Comparison of ENCODE assay signal across 8 mouse cellular contexts in genomic region chr6:42583488-42583872, GRCm38 (mm10). TPM values are rescaled to one million over a fixed set of nuclear protein-coding genes. Genes with fewer than 3 reads are reported as not detected.
DNase-seq lines count a peak whose midpoint lies in the region; ATAC-seq and TF ChIP-seq lines count a peak whose summit lies in the region.

No protein-coding gene starts in this region.

- ATAC-seq in forebrain, postnatal 0 days = peak; percentile 29; the same call in 1 of the 2 replicates
- no peak for ATAC-seq in hindbrain, embryonic 16.5 days
- ATAC-seq in monocyte, adult 5-6 weeks (replicated peaks; ENCODE audit: insufficient number of reproducible peaks, low FRiP score, low TSS enrichment, poor library complexity, severe bottlenecking) = no peak

- no peak overlapping the region for H3K4me2 ChIP-seq in forebrain, postnatal 0 days (ENCODE audit: low read depth)
- peak overlapping the region; percentile 37 for H3K4me2 ChIP-seq in hindbrain, embryonic 16.5 days (ENCODE audit: low read length)

- WGBS in forebrain, postnatal 0 days = 2% methylated on average over 7 of the region's 7 CpGs
- WGBS in hindbrain, embryonic 16.5 days = 2% methylated on average over 7 of the region's 7 CpGs
- under 1% methylated on average over 7 of the region's 7 CpGs for WGBS in spleen, adult 2 months

- no peak overlapping the region for H3K4me3 ChIP-seq in bone marrow macrophage, adult 2 months (ENCODE audit: insufficient read depth, low read length)
- no peak overlapping the region for H3K4me3 ChIP-seq in forebrain, postnatal 0 days (ENCODE audit: low read depth, low read length)
- H3K4me3 ChIP-seq in hindbrain, embryonic 16.5 days (ENCODE audit: low read length) = no peak overlapping the region
- H3K4me3 ChIP-seq in megakaryocyte, embryonic 14.5 days (replicated peaks) = peak overlapping the region; percentile 40
- H3K4me3 ChIP-seq in spleen, adult 2 months (ENCODE audit: extremely low read depth, insufficient read depth, insufficient read length) = no peak overlapping the region

- no peak overlapping the region for H3K27ac ChIP-seq in bone marrow macrophage, adult 2 months (ENCODE audit: insufficient read depth, low read depth, low read length)
- no peak overlapping the region for H3K27ac ChIP-seq in forebrain, postnatal 0 days (ENCODE audit: low read depth, low read length)
- H3K27ac ChIP-seq in hindbrain, embryonic 16.5 days (ENCODE audit: low read depth, low read length) = no peak overlapping the region
- no peak overlapping the region for H3K27ac ChIP-seq in spleen, adult 2 months (ENCODE audit: insufficient read depth, low read length)

- TF ChIP-seq POLR2A in bone marrow macrophage, adult 2 months (IDR thresholded peaks at IDR 0.05; ENCODE audit: borderline replicate concordance, low read depth, low read length) = no peak
- TF ChIP-seq POLR2A in spleen, adult 2 months (IDR thresholded peaks at IDR 0.05; ENCODE audit: low read depth, low read length) = no peak

- peak; percentile 74 for TF ChIP-seq CTCF in bone marrow macrophage, adult 2 months (IDR thresholded peaks at IDR 0.05; ENCODE audit: low read depth, low read length)
- TF ChIP-seq CTCF in forebrain, postnatal 0 days (IDR thresholded peaks at IDR 0.05; ENCODE audit: low read depth) = peak; percentile 59
- TF ChIP-seq CTCF in spleen, adult 2 months (IDR thresholded peaks at IDR 0.05; ENCODE audit: extremely low read depth, insufficient read depth, insufficient read length, insufficient replicate concordance) = peak; percentile 26; the same call in 1 of the 2 replicates

- no peak overlapping the region for H3K9ac ChIP-seq in forebrain, postnatal 0 days
- no peak overlapping the region for H3K9ac ChIP-seq in hindbrain, embryonic 16.5 days (ENCODE audit: low read depth, low read length)

- DNase-seq in Muller cell, postnatal 12 days (ENCODE audit: inconsistent ontology term) = peak; percentile 49
- peak; percentile 64 for DNase-seq in forebrain, postnatal 0 days
- peak; percentile 12 to 36 for DNase-seq in left cerebral cortex, adult 8-10 months (ENCODE audit: low spot score in 2 of 2)
- DNase-seq in spleen, adult 2 months (ENCODE audit: low read depth in 1 of 2, low spot score in 2 of 2) = peak in 1 of 2 experiments; percentile 31

- no peaks in the 10 kb centered on the region for H3K9me3 ChIP-seq in forebrain, postnatal 0 days (ENCODE audit: low read length)
- H3K9me3 ChIP-seq in hindbrain, embryonic 16.5 days (ENCODE audit: control insufficient read depth, low read length) = no peaks in the 10 kb centered on the region
- no peaks in the 10 kb centered on the region for H3K9me3 ChIP-seq in megakaryocyte, embryonic 14.5 days

- no peaks in the 10 kb centered on the region for H3K27me3 ChIP-seq in forebrain, postnatal 0 days (ENCODE audit: insufficient read depth, low read length)
- no peaks in the 10 kb centered on the region for H3K27me3 ChIP-seq in hindbrain, embryonic 16.5 days (replicated peaks; ENCODE audit: control insufficient read depth, insufficient read depth, low read length)
- H3K27me3 ChIP-seq in megakaryocyte, embryonic 14.5 days (replicated peaks) = peaks cover 3% of the 10 kb centered on the region
- H3K27me3 ChIP-seq in spleen, adult 2 months (ENCODE audit: control insufficient read depth, insufficient read depth, low read length) = no peaks in the 10 kb centered on the region; the same call in 1 of the 2 replicates

- no peaks in the 10 kb centered on the region for H3K4me1 ChIP-seq in bone marrow macrophage, adult 2 months (ENCODE audit: control insufficient read depth, insufficient read depth, low read length)
- H3K4me1 ChIP-seq in forebrain, postnatal 0 days (ENCODE audit: insufficient read depth) = no peaks in the 10 kb centered on the region
- no peaks in the 10 kb centered on the region for H3K4me1 ChIP-seq in hindbrain, embryonic 16.5 days (ENCODE audit: control insufficient read depth, insufficient read depth, low read depth, low read length)
- no peaks in the 10 kb centered on the region; the same call in 1 of the 2 replicates for H3K4me1 ChIP-seq in megakaryocyte, embryonic 14.5 days
- H3K4me1 ChIP-seq in spleen, adult 2 months (ENCODE audit: control insufficient read depth, insufficient read depth, insufficient read length) = no peaks in the 10 kb centered on the region

- H3K36me3 ChIP-seq in forebrain, postnatal 0 days (ENCODE audit: insufficient read depth) = no peaks in the 10 kb centered on the region
- no peaks in the 10 kb centered on the region for H3K36me3 ChIP-seq in hindbrain, embryonic 16.5 days (ENCODE audit: control insufficient read depth, insufficient read depth, low read length)
- no peaks in the 10 kb centered on the region for H3K36me3 ChIP-seq in megakaryocyte, embryonic 14.5 days (replicated peaks; ENCODE audit: low read length)
- H3K36me3 ChIP-seq in spleen, adult 2 months (ENCODE audit: control insufficient read depth, insufficient read depth, low read length) = no peaks in the 10 kb centered on the region

RNA-seq across cellular contexts. Expression of gene Tcaf3, which starts 14.0 kb away (rescaled TPM):
- polyA plus RNA-seq in bone marrow macrophage, adult 2 months (2012; ENCODE audit: insufficient read depth, insufficient read length, missing spikeins) = not detected in 2 replicates
- not detected in 2 replicates for total RNA-seq in forebrain, postnatal 0 days (2014; rRNA removed)
- not detected in 2 replicates for polyA plus RNA-seq in forebrain, postnatal 0 days (2015; fragmentation: Nextera tagmentation; extraction: Ambion mirVana)
- polyA plus RNA-seq in hindbrain, embryonic 16.5 days (2015; fragmentation: Nextera tagmentation; extraction: Ambion mirVana) = not detected in 2 replicates
- not detected for total RNA-seq in left cerebral cortex, adult 8-10 months (2022)
- not detected in 2 replicates for polyA plus RNA-seq in megakaryocyte, embryonic 14.5 days (2012; ENCODE audit: insufficient read depth, low replicate concordance)
- not detected in 2 replicates for polyA plus RNA-seq in spleen, adult 2 months (2012; rRNA removed)
- not detected in 3 replicates for total RNA-seq in monocyte, adult 5-6 weeks (2017)

RNA-seq across cellular contexts. Expression of gene Olfr455, which starts 36.1 kb away (rescaled TPM):
- not detected in 2 replicates for polyA plus RNA-seq in bone marrow macrophage, adult 2 months (2012; ENCODE audit: insufficient read depth, insufficient read length, missing spikeins)
- not detected in 2 replicates for total RNA-seq in forebrain, postnatal 0 days (2014; rRNA removed)
- polyA plus RNA-seq in forebrain, postnatal 0 days (2015; fragmentation: Nextera tagmentation; extraction: Ambion mirVana) = not detected in 2 replicates
- polyA plus RNA-seq in hindbrain, embryonic 16.5 days (2015; fragmentation: Nextera tagmentation; extraction: Ambion mirVana) = not detected in 2 replicates
- total RNA-seq in left cerebral cortex, adult 8-10 months (2022) = not detected
- polyA plus RNA-seq in megakaryocyte, embryonic 14.5 days (2012; ENCODE audit: insufficient read depth, low replicate concordance) = not detected in 2 replicates
- polyA plus RNA-seq in spleen, adult 2 months (2012; rRNA removed) = not detected in 2 replicates
- total RNA-seq in monocyte, adult 5-6 weeks (2017) = not detected in 3 replicates
